ENCODE assay signal across 19 mouse cellular contexts in the genomic region with DNA sequence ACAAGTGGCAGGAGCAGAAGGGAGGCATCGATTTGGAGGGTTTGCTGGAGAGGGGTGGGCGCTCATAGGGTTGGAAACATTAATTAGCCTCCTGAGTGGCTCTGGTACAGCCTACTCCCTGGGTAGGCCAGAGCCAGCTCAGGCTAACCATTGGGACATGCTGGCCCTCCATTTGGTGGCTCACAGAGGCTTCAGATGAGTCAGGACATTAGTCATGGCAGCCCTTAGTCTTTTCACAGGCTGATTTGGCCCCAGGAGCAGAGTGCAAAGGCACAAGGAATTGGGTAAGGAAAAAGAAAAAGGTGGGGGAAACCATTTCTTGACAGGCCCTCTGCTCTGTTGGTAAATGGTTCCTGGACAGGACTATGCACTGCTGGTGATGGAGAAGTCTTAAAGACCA.
DNase-seq lines count a peak whose midpoint lies in the region; ATAC-seq and TF ChIP-seq lines count a peak whose summit lies in the region.
"Had no signal": no experiment of that assay in that cellular context is flagged by ENCODE, and none has a peak within 500 bp of the region (broad histone marks: within the 10 kb centered on the region; RNA-seq: fewer than 3 reads in every experiment).

No protein-coding gene starts in this region.

- no peak overlapping the region for H3K9ac ChIP-seq in heart, embryonic 16.5 days (ENCODE audit: low read length)
- H3K9ac ChIP-seq in liver, embryonic 12.5 days = no peak overlapping the region
- no peak overlapping the region for H3K9ac ChIP-seq in liver, postnatal 0 days (replicated peaks)
- H3K9ac ChIP-seq: forebrain, embryonic 13.5 days; hindbrain, embryonic 15.5 days; limb, embryonic 12.5 days; midbrain, embryonic 12.5 days had no signal

- peak; percentile 48 to 74 for DNase-seq in adrenal gland, postnatal 36 days
- DNase-seq in adrenal gland, adult 18-20 months (ENCODE audit: low spot score in 2 of 2) = no peak
- no peak for DNase-seq in heart, adult 11 months
- no peak for DNase-seq in liver
- no peak for DNase-seq in liver, postnatal 0 days
- DNase-seq in c-Kit-positive CD71-positive TER-119-positive erythroid progenitor cells, embryonic 14.5 days (ENCODE audit: low spot score) = no peak
- DNase-seq: adrenal gland, postnatal 25 days; heart, postnatal 10 days; kidney, adult 2 months; right cerebral cortex, postnatal 14 days; spleen, adult 18-20 months had no signal

- H3K36me3 ChIP-seq in heart, embryonic 16.5 days (ENCODE audit: control insufficient read depth, insufficient read depth) = no peaks in the 10 kb centered on the region
- 0 out of 2 replicates have a peak, but pooled peaks cover 4% of the 10 kb centered on the region for H3K36me3 ChIP-seq in liver, embryonic 12.5 days
- no peaks in the 10 kb centered on the region; the same call in 1 of the 2 replicates for H3K36me3 ChIP-seq in liver, postnatal 0 days (replicated peaks; ENCODE audit: insufficient read depth, low read length)
- H3K36me3 ChIP-seq: hindbrain, embryonic 15.5 days; limb, embryonic 12.5 days; midbrain, embryonic 12.5 days had no signal

- 77% methylated on average over 2 of the region's 2 CpGs for WGBS in heart, embryonic 16.5 days
- 56% methylated on average over 2 of the region's 2 CpGs for WGBS in liver, embryonic 12.5 days (ENCODE audit: insufficient replicate concordance)
- WGBS in liver, postnatal 0 days (ENCODE audit: insufficient replicate concordance) = 65% methylated on average over 2 of the region's 2 CpGs

- peaks cover 98% of the 10 kb centered on the region for H3K4me1 ChIP-seq in heart, embryonic 16.5 days (ENCODE audit: control insufficient read depth, insufficient read depth, low read length)
- H3K4me1 ChIP-seq in liver, embryonic 12.5 days = peaks cover 73% of the 10 kb centered on the region
- H3K4me1 ChIP-seq in liver, postnatal 0 days (ENCODE audit: insufficient read depth) = peaks cover 59% of the 10 kb centered on the region

- no peak for TF ChIP-seq CTCF in liver, postnatal 0 days (IDR thresholded peaks at IDR 0.05; ENCODE audit: low read depth)

- H3K4me3 ChIP-seq in heart, embryonic 16.5 days (ENCODE audit: low read length) = no peak overlapping the region
- H3K4me3 ChIP-seq in liver, embryonic 12.5 days = no peak overlapping the region
- no peak overlapping the region for H3K4me3 ChIP-seq in liver, postnatal 0 days (ENCODE audit: low read depth, low read length)
- H3K4me3 ChIP-seq: forebrain, embryonic 13.5 days; hindbrain, embryonic 15.5 days; limb, embryonic 12.5 days; midbrain, embryonic 12.5 days had no signal

- H3K27ac ChIP-seq in heart, embryonic 16.5 days (ENCODE audit: low read length) = peak overlapping the region; percentile 12; the same call in 1 of the 2 replicates
- H3K27ac ChIP-seq in liver, embryonic 12.5 days = peak overlapping the region; percentile 50; the same call in 1 of the 2 replicates
- peak overlapping the region; percentile 16; the same call in 1 of the 2 replicates for H3K27ac ChIP-seq in liver, postnatal 0 days (ENCODE audit: low read depth)
- H3K27ac ChIP-seq: forebrain, embryonic 13.5 days; hindbrain, embryonic 15.5 days; kidney, postnatal 0 days; limb, embryonic 12.5 days; midbrain, embryonic 12.5 days had no signal

- no peak for ATAC-seq in heart, embryonic 16.5 days (replicated peaks; ENCODE audit: extremely low read depth, insufficient read depth, low FRiP score)
- ATAC-seq in liver, embryonic 12.5 days = no peak
- ATAC-seq in liver, postnatal 0 days = no peak
- ATAC-seq: forebrain, embryonic 13.5 days; lung, postnatal 0 days had no signal

- H3K4me2 ChIP-seq in heart, embryonic 16.5 days (ENCODE audit: low read depth, low read length) = no peak overlapping the region
- H3K4me2 ChIP-seq in liver, embryonic 12.5 days = no peak overlapping the region
- H3K4me2 ChIP-seq in liver, postnatal 0 days (ENCODE audit: low read depth, low read length) = no peak overlapping the region
- H3K4me2 ChIP-seq: forebrain, embryonic 13.5 days; hindbrain, embryonic 15.5 days; limb, embryonic 12.5 days; midbrain, embryonic 12.5 days had no signal

- no peak for TF ChIP-seq EP300 in liver, postnatal 0 days (IDR thresholded peaks at IDR 0.05; ENCODE audit: low read depth)

- H3K27me3 ChIP-seq in heart, embryonic 16.5 days (ENCODE audit: control insufficient read depth, insufficient read depth, low read length) = no peaks in the 10 kb centered on the region
- no peaks in the 10 kb centered on the region for H3K27me3 ChIP-seq in liver, embryonic 12.5 days (replicated peaks)
- H3K27me3 ChIP-seq in liver, postnatal 0 days (ENCODE audit: insufficient read depth, low read length) = no peaks in the 10 kb centered on the region
- H3K27me3 ChIP-seq: forebrain, embryonic 13.5 days; hindbrain, embryonic 15.5 days; limb, embryonic 12.5 days; midbrain, embryonic 12.5 days had no signal

- no peaks in the 10 kb centered on the region for H3K9me3 ChIP-seq in heart, embryonic 16.5 days (replicated peaks; ENCODE audit: control insufficient read depth, low read length)
- no peaks in the 10 kb centered on the region for H3K9me3 ChIP-seq in liver, embryonic 12.5 days (replicated peaks)
- no peaks in the 10 kb centered on the region for H3K9me3 ChIP-seq in liver, postnatal 0 days (ENCODE audit: low read length)
- H3K9me3 ChIP-seq: forebrain, embryonic 13.5 days; hindbrain, embryonic 15.5 days; limb, embryonic 12.5 days; midbrain, embryonic 12.5 days had no signal

Comparison
In these comparisons a context has a peak if more than half of its experiments do, and no peak if none do; other contexts are left out.
1. DNase-seq: peak in adrenal gland, postnatal 36 days (2 of 2); none in adrenal gland, adult 18-20 months (0 of 2), heart, adult 11 months (single experiment), liver (single experiment), liver, postnatal 0 days (single experiment) and c-Kit-positive CD71-positive TER-119-positive erythroid progenitor cells, embryonic 14.5 days (single experiment).
2. Peak in every context shown above with its lines, with median percentiles within 50 percentile points of each other: H3K27ac ChIP-seq.